Mouse (Mus musculus) gonadal fat pad, adult 2 months (tissue): ENCODE measurements at regions not wholly inside any gene's neighbourhood (a gene's known extent, or its start where the extent isn't known, plus 50 kb on each side); places are given as distances from the start of the nearest gene placed in this dataset.
A peak's percentile ranks its signal among the peaks of the same experiment; 100 is the strongest.

Experiments used
- DNase-seq: peaks from one replicate; pipeline ENCODE4 v3.0.0-alpha.2; 2012; ENCODE audit warnings: low read depth

GRCm38 (mm10) chr6:35458250-35458649, 81.4 kb downstream of the Mtpn start:
- no peak for DNase-seq

DNA sequence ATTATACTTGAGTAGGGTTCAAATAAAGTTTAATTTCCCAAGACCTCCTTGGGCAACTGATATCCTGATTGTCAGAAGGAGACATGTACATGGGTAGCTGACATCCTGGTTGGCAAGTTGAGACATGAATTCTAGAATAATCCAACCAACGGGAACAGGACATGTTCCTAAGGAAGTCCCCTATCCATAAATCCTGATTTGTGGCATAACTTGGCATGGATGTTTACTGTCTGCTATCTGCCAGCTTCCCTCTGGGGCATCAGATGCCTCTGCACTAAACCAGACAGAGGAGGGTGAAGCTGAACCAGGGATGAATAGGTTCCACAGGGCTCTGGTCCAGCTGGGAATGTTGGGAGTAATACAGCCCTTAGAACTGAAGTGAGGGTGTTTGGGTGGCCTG, 94.7 kb downstream of the Mtpn start:
- peak; percentile 78 for DNase-seq

DNA sequence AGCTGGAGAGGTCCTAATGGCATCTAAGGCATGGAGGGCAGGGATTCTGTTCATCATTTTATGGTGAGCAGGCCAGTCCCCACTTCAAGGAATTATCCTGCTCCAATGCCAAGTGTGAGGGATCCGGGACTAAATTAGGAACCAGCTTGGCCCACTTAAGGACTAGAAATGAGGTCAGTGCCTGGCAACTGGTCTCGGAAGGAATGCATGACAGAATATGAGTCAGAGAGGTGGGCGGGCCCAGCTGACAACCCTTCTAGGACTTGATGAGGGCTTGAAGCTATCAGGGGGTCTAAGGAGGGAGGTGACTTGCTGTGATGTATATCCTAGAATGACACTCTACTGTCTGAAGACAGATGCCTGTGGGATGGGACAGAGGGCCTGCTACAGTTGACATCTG, 100.4 kb upstream of the Fam180a start:
- no peak for DNase-seq

DNA sequence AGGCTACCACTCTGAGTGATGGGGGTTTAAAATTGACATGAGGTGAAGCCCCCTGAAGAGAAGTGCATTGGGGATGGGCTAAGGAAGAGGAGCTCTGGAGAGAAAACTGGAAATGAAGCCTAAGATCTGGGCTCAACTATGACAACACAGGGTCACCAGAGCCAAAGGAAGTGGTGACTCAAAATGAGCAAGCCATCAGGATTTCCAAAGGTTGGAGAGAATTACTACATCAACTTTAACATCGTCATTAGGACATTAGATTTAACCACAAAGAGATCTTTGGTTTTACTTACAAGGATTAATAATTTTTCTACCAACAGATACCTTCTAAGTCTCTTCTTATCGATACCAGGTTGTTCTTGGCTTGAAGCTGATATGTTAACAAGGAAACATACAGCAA, 98.6 kb upstream of the Fam180a start:
- DNase-seq = no peak

- DNase-seq = no peak
Observed at GRCm38 (mm10) chr6:35420924-35421323, 95.0 kb upstream of the Fam180a start.

DNA sequence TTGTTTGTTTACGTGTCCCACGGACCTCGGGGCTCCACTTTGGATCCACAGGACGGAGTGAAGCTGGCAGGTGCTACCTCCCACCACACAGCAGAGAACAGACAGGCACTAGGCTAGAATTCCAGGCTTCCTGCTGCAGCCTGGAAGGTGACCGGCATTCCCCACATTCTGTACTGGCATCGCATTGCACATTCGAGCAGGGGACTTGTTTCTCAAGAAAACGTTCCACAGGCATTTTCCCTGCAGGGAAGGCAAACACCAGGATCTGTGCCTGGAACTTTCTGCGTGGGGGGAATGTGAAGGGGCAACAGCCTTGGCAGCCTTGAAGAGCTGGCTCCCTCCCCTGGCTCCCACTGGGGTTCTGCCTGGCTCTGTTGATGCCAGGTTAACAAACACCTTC, 79.1 kb upstream of the Fam180a start:
- no peak for DNase-seq

GRCm38 (mm10) chr6:35403341-35403910, 77.5 kb upstream of the Fam180a start:
- DNase-seq = no peak

DNA sequence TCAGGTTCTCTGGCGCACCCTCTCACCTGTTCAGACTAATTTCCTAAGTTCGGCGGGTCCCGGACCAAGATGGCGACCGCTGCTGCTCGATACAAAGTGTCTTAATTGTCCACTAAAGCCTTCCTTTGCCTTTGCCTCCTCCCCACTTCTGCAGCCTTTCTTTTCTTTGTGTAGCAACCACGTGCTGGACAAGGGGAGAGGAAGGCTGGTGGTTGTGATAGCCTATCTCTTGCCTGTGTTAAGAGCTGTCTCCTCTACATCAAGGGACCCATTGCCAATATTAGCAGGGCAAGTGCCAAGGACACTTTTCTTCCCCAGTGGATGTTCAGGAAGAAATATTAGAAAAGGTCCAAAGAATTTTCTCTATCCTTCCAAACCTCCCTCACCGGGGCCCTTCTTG, 69.8 kb upstream of the Fam180a start:
- DNase-seq = no peak

GRCm38 (mm10) chr6:35388827-35389226, 62.9 kb upstream of the Fam180a start:
- DNase-seq = no peak

GRCm38 (mm10) chr6:35381536-35381935, 55.6 kb upstream of the Fam180a start:
- no peak for DNase-seq

GRCm38 (mm10) chr6:35380721-35381466, 55.0 kb upstream of the Fam180a start:
- DNase-seq = no peak

GRCm38 (mm10) chr6:35379890-35380289, 53.9 kb upstream of the Fam180a start:
- no peak for DNase-seq

- no peak for DNase-seq
Observed at GRCm38 (mm10) chr6:35378851-35379250, 52.9 kb upstream of the Fam180a start.

- no peak for DNase-seq
Observed at GRCm38 (mm10) chr6:35377535-35377934, 51.6 kb upstream of the Fam180a start.

DNA sequence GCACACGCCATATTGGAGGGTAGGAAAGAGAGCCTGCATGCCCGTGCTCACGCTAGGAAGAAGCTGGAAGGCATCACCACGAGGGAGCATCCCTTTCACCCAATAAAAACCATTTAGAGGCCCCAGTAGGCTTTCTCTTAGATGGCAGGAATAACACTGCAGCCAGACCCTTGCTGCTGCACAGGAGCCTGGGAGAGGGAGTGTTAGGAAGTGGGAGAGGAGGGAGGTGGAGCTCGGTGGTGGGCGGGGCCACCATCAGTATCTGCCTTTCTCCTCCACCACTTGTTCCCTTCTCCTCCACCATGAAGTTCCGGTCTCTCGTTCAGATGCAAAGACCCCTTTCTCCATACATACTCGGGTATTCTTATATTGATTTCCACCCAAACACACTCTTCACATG, 50.6 kb upstream of the Fam180a start:
- DNase-seq = no peak
